28 mouse cellular contexts compared by ENCODE assay signal in genomic region chr4:137908915-137909314, GRCm38 (mm10). TPM values are rescaled to one million over a fixed set of nuclear protein-coding genes. Genes with fewer than 3 reads are reported as not detected.
A peak's percentile ranks its signal among the peaks of the same experiment; 100 is the strongest.
DNase-seq lines count a peak whose midpoint lies in the region; ATAC-seq and TF ChIP-seq lines count a peak whose summit lies in the region.
"Had no signal": no experiment of that assay in that cellular context is flagged by ENCODE, and none has a peak within 500 bp of the region (broad histone marks: within the 10 kb centered on the region; RNA-seq: fewer than 3 reads in every experiment).

No protein-coding gene starts in this region.

- no peaks in the 10 kb centered on the region for H3K9me3 ChIP-seq in limb, embryonic 12.5 days
- no peaks in the 10 kb centered on the region for H3K9me3 ChIP-seq in limb, embryonic 10.5 days (replicated peaks)
- no peaks in the 10 kb centered on the region for H3K9me3 ChIP-seq in E14TG2a.4 (ENCODE audit: low read length)
- H3K9me3 ChIP-seq in intestine, embryonic 15.5 days = no peaks in the 10 kb centered on the region
- H3K9me3 ChIP-seq: hindbrain, embryonic 15.5 days; limb, embryonic 13.5 days; liver, embryonic 12.5 days had no signal

- no peaks in the 10 kb centered on the region for H3K36me3 ChIP-seq in limb, embryonic 12.5 days
- H3K36me3 ChIP-seq in limb, embryonic 10.5 days = peaks cover 2% of the 10 kb centered on the region; the same call in 1 of the 2 replicates
- H3K36me3 ChIP-seq in E14TG2a.4 (ENCODE audit: insufficient read depth, low read length) = no peaks in the 10 kb centered on the region
- no peaks in the 10 kb centered on the region for H3K36me3 ChIP-seq in intestine, embryonic 15.5 days
- H3K36me3 ChIP-seq: hindbrain, embryonic 15.5 days; limb, embryonic 13.5 days; liver, embryonic 12.5 days had no signal

- no peak overlapping the region for H3K4me3 ChIP-seq in limb, embryonic 12.5 days (replicated peaks)
- H3K4me3 ChIP-seq in limb, embryonic 10.5 days = no peak overlapping the region
- peak overlapping the region; percentile 60 for H3K4me3 ChIP-seq in E14TG2a.4 (replicated peaks; ENCODE audit: low read length)
- no peak overlapping the region for H3K4me3 ChIP-seq in intestine, embryonic 15.5 days (replicated peaks)
- H3K4me3 ChIP-seq: hindbrain, embryonic 15.5 days; limb, embryonic 13.5 days; liver, embryonic 12.5 days had no signal

- no peak for TF ChIP-seq CTCF in E14TG2a.4 (conservative IDR thresholded peaks at IDR 0.05; ENCODE audit: low read length)

- intact Hi-C loops in heart, postnatal 25 days (cut with DNase I) = loop anchor here (2.0 kb wide), 1 partner anchor 48 kb away; no protein-coding TSS in a partner anchor

- WGBS in limb, embryonic 12.5 days = 61% methylated on average over 4 of the region's 4 CpGs
- WGBS in limb, embryonic 10.5 days = 65% methylated on average over 4 of the region's 4 CpGs
- 63% methylated on average over 4 of the region's 4 CpGs for WGBS in intestine, embryonic 15.5 days

- DNase-seq in heart, adult 11 months = peak; percentile 88
- DNase-seq in heart, postnatal 25 days (ENCODE audit: low spot score) = no peak
- no peak for DNase-seq in limb, embryonic 10.5 days (ENCODE audit: low spot score)
- DNase-seq in adipocyte (ENCODE audit: low spot score) = no peak
- no peak for DNase-seq in layer of hippocampus, postnatal 36 days
- DNase-seq: adrenal gland, adult 2 months; adrenal gland, postnatal 36 days; cerebellum, adult 18-20 months; cerebellum, postnatal 10 days; gastrocnemius, postnatal 36 days; heart, postnatal 4 days; kidney, adult 9 months; kidney, postnatal 10 days; liver, postnatal 0 days; lung, postnatal 4 days; midbrain, embryonic 14.5 days; right cerebral cortex, postnatal 25 days; spleen, adult 18-20 months; thymus, adult 18-20 months; thymus, postnatal 25 days had no signal

- H3K27ac ChIP-seq in limb, embryonic 12.5 days = peak overlapping the region; percentile 2; the same call in 1 of the 2 replicates
- no peak overlapping the region for H3K27ac ChIP-seq in limb, embryonic 10.5 days
- H3K27ac ChIP-seq in intestine, embryonic 15.5 days = peak overlapping the region; percentile 66
- H3K27ac ChIP-seq: hindbrain, embryonic 15.5 days; limb, embryonic 13.5 days; liver, embryonic 12.5 days had no signal

- H3K27me3 ChIP-seq in limb, embryonic 12.5 days = no peaks in the 10 kb centered on the region
- H3K27me3 ChIP-seq in limb, embryonic 10.5 days (ENCODE audit: low read depth, poor library complexity, severe bottlenecking) = 0 out of 2 replicates have a peak, but pooled peaks cover 4% of the 10 kb centered on the region
- 0 out of 2 replicates have a peak, but pooled peaks cover 15% of the 10 kb centered on the region for H3K27me3 ChIP-seq in E14TG2a.4 (ENCODE audit: insufficient read depth, low read length)
- H3K27me3 ChIP-seq in intestine, embryonic 15.5 days (replicated peaks) = no peaks in the 10 kb centered on the region
- H3K27me3 ChIP-seq: hindbrain, embryonic 15.5 days; limb, embryonic 13.5 days had no signal

- H3K4me2 ChIP-seq in limb, embryonic 12.5 days = no peak overlapping the region
- no peak overlapping the region for H3K4me2 ChIP-seq in intestine, embryonic 15.5 days (replicated peaks)
- H3K4me2 ChIP-seq: hindbrain, embryonic 15.5 days; limb, embryonic 13.5 days had no signal

- ATAC-seq in limb, embryonic 12.5 days (ENCODE audit: insufficient number of reproducible peaks, insufficient read depth, low FRiP score, low TSS enrichment, low read depth) = no peak
- no peak for ATAC-seq in intestine, embryonic 15.5 days
- ATAC-seq: forebrain, embryonic 14.5 days; inflammation-experienced regulatory T-cells, adult 6 months; liver, embryonic 12.5 days; liver, postnatal 0 days had no signal

- no peak overlapping the region for H3K9ac ChIP-seq in limb, embryonic 12.5 days (replicated peaks)
- no peak overlapping the region for H3K9ac ChIP-seq in intestine, embryonic 15.5 days
- H3K9ac ChIP-seq: hindbrain, embryonic 15.5 days; limb, embryonic 13.5 days; liver, embryonic 12.5 days; liver, postnatal 0 days had no signal

- peaks cover 42% of the 10 kb centered on the region for H3K4me1 ChIP-seq in limb, embryonic 12.5 days (replicated peaks)
- H3K4me1 ChIP-seq in limb, embryonic 10.5 days = peaks cover 53% of the 10 kb centered on the region
- peaks cover 91% of the 10 kb centered on the region for H3K4me1 ChIP-seq in E14TG2a.4 (replicated peaks; ENCODE audit: low read depth, low read length)
- peaks cover 37% of the 10 kb centered on the region for H3K4me1 ChIP-seq in intestine, embryonic 15.5 days (replicated peaks)

RNA-seq across cellular contexts. Expression of gene Ece1, which starts 46.9 kb away (rescaled TPM):
- total RNA-seq in heart, postnatal 25 days (2021) = 100 to 1,000 TPM in 1 of 2 experiments, 10 to 100 TPM in 1; 91.2 to 111 TPM
- polyA plus RNA-seq in limb, embryonic 12.5 days (2016; fragmentation: Nextera tagmentation; extraction: Ambion mirVana) = 23.9 and 24.5 TPM in 2 replicates
- 41.1 and 41.4 TPM in 2 replicates for polyA plus RNA-seq in limb, embryonic 10.5 days (2016; fragmentation: Nextera tagmentation; extraction: Ambion mirVana)
- 56.0 and 60.1 TPM in 2 replicates for polyA plus RNA-seq in intestine, embryonic 15.5 days (2015; fragmentation: Nextera tagmentation; extraction: Ambion mirVana)
- 10 to 100 TPM; 54.4 to 57.3 TPM for total RNA-seq in layer of hippocampus, postnatal 36 days (2021)
